Mouse (Mus musculus) lung, postnatal 4 days (tissue): ENCODE data around the gene Ankrd44.
A peak's percentile ranks its signal among the peaks of the same experiment; 100 is the strongest.

Experiments used
- DNase-seq, 2 experiments: peaks; one replicate each; pipeline ENCODE4 v3.0.0; 2021

Ankrd44 gene

DNA sequence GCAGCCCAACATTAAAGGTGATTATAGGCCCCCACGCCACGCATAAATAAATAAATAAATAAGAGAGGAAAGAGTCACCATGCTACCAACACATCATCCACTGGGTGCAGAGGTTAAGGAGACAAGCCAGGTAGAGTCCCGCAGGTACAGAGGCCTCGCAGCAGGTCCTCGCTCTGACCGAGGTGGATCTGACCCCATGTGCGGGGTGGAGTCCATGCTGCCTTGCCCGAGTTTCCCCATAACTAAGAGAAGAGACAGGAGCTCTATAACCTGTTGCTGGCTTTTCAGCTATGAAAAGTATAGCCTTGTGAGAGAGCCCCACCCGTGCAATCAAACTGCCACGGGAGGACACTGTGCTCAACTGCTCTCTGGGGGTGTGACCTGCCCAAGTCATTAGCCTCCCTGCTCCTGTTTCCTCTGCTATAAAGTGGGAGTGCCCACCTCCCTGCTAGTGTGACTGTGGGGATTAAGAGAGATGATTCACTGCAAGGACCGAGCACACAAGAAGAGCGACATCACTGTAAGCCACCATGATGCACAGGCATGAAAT lies 4.1 kb downstream of the Ankrd44 start:
- DNase-seq = no peak

DNA sequence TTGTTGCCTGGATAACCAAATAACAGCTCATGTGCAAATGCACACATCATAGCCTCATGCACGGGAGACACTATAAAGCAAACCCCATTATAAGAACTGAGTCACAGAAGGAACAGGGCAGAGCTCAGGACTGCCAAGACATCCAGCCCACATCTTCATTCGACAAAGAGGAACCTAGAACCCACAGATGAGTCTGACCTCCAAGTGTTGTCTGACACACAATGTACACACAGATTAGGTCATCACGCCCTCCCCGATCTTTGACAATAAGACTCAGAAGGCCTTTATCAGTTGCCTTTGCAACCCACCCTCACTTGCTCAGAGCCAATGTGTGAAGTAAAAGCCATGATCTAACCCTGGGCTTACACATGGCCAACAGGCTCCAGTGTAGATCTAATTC lies 6.1 kb downstream of the Ankrd44 start:
- no peak for DNase-seq

DNA sequence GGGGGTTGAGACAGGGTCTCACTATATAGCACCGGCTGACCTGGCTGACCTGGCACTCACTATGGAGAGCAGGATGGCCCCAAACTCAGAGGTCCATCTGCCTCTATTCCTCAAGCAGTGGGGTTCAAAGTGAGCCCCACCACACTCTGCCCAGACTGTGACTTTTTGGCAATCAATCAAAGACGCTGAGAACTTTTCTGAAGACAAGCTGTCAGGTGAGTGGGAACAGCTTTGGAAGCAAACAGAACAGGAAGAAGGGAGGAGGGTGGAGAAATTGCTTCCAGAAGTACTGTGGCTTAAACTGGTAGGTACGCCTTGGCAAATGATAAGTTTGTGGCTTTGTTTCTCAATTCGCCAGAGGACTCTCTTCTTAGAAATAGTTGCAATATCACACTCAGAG lies 9.7 kb downstream of the Ankrd44 start:
- no peak for DNase-seq

DNA sequence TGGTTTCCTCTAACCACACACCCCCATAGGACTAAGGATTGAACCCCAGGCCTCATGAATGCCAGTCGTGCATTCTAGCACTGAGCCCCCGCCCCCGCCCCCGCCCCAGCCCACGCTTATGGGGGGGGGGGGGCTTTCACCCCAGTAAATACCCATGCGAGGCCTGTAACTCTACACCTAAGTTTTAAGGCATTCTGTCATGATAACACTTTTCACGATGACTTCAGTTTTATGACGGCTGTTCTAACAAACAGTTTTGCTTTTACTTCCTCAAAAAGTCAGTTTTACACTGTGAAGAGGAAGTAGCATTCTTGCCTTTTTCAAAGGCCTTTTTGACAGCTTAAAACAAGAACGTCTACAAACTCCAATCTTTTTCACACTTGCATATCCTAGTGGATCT lies 11.8 kb downstream of the Ankrd44 start:
- no peak for DNase-seq

DNA sequence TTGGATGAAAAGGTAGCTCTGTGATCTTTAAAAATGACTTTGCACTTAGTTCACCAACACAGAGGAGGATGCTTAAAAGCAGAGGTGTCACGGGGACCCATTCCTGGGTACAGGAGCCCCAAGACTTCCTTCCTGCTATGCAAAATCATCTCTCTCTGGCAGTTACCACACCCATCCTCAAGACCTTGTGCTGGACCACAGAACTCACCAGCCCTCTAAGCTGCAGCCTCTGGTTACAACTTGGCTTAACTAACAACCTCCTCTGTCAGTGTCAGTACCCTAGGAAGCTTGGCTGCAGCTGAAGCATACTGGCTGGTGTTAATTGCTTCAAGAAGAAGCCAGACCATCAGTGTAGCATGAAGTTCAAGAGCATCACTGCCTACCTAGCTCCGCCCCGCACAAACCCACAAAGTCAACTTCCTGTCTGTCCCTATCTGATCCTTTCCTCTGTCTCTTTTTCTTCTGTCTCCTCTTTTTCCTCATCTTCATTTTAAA lies 12.8 kb downstream of the Ankrd44 start:
- peak in 1 of 2 experiments; percentile 26 for DNase-seq

DNA sequence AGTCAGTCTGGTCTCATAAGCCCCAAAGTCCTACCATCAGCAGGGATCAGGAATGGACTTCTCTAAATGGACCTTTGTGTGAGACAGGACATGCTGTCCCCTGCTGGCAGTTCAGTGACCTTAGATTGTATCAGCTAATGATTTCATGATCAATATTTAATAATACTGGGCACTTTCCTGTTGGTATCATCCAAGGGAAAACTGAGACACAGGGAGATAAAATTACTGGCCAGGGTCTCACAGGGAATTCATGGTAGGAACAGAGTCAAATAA lies 13.2 kb downstream of the Ankrd44 start:
- no peak for DNase-seq

DNA sequence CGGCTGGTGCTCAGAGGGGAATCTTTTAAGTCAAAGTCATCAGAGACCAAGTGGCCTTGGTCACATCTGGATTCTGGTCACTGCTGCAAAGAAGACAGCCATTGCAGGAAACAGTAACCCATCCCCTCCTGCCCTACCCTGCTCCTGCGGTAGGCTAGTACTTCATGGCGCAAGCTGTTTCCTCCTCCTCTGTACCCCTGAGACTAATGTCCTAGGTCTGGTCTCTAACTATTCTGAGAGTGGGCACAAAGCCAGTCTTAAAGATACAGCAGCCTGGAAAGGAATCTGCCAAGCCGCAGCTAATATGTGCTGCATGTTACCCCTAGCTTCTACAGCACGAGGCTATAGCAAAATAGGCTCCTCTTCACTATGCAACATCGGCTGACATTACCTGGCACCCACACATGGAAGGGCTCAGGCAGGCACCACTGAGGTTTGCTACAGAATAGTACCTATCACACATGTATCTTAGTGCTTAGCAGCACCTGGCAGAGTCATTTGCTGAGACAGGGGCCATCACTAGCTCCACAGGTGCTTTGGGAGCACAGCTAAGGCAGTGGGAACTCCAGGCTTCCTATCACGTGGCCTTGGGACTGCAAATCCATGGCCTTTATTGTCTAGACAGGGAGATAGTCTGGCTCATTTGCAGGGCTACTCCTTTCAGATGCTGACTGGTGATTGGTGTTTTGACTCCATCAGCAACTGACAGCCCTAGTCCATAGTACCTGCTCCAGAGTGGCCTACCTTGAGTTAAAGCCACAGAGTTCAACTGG lies 13.7 kb downstream of the Ankrd44 start:
- DNase-seq = no peak

DNA sequence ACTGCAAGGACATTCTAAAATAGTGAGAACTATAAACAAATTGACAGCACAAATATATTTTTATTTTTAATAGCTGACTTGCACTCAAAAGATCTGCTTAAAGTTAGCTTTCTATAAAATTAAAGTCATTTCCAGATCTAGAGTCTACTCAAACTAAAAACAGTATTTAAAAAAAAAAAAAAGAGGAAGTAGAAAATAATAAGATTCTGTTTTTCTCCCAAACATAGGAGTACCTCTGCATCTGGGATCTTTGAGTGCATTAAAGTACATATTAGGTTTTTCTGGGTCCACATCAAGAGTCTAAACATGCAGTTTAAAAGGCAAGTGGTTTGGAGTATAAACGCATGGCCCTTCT lies 15.0 kb downstream of the Ankrd44 start:
- no peak for DNase-seq

DNA sequence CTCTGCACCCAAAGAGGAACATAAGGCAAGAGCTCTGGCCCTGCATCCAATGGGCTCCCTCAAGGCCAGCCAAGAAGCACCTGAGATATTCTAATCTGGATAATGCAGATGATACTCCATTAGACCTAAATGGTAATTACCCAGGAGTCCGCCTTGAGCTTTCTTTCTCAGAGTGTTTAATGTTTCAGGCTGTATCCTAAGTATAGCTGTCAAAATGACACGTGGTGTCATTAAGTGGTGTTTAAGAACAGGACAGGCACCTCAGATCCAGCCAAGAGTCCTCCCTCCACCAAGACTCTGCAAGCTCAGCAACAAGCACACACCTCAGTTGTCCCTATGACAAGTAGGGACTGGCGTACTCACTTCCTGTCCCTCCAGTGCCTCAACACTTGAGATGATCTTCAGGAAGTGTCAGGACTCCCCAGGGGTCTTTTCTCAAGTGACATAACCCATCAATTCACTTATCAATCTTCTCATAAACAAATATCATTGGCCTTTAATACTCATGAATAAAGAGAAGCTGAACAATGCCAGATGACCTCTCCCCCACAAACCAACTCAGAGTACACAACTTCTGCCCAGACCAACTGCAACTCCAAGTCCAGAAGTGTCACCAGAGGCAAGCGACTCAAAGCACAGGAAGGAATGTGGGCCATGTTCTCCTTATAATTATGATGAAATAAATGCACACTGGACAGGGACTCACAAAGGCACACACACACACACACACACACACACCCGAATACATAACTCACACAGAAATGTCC lies 15.5 kb downstream of the Ankrd44 start:
- no peak for DNase-seq

DNA sequence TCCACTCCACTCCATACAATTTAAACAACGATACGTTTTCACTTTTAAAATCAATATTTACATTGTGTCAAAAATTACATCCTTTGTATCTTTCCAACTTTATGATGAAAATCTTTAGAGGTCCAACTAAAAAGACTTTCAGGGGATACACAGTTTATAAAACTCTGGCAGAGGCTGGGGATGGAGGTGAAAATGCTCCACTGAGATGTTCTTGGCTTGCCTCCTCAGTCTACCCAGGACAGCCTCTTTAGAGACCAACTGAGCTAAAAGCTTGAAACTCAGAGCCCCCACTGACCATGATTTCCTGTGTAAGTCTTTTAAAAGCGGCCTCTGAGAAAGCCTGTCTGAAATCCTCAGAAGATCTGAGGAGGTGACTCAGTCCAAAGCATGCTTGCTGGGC lies 17.4 kb downstream of the Ankrd44 start:
- DNase-seq = no peak

DNA sequence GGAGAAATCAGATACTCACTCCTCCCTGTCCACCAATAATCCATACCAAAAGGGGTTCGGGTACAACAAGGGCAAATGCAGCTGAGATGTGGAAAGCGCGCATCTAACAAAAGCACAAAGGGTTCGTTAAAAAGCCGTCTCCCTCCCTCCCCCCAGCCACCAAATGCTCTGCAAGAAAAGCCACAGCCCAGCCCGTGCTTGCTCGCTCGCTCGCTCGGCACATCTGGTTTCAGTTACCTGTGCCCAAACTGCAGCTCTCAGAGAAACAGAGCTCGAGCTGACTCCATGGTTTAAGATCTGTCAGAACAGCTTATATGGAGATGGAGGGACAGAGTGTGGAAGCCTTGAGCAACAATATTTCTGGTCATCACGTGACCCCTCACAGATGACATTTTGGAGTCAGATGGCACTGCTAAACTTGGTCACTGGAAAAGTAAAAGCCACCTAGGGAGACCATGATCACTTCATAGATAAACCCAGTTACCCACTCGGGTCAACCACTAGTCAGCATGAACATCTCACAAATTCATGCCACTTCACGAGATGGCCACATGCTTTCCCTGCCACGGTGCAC lies 19.0 kb downstream of the Ankrd44 start:
- no peak for DNase-seq

DNA sequence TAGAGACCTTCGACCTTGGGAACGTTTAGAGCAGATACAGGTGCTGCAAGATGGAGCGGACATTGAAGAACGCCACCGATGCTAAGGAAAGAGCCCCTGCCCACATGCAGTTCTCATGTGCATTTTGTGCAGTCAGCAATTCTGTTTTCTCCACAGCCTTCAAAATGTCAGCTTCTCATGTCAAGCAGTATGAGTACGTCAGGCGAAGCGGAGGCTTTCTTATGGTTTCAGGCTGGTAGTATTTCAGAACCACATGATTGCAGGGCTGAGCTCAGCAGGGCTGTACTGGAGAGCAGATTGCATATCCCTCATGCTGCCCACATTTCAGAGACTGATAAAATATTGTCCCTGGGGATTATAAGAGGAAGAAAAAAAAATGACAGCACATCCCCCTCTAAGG lies 19.9 kb downstream of the Ankrd44 start:
- DNase-seq = no peak

DNA sequence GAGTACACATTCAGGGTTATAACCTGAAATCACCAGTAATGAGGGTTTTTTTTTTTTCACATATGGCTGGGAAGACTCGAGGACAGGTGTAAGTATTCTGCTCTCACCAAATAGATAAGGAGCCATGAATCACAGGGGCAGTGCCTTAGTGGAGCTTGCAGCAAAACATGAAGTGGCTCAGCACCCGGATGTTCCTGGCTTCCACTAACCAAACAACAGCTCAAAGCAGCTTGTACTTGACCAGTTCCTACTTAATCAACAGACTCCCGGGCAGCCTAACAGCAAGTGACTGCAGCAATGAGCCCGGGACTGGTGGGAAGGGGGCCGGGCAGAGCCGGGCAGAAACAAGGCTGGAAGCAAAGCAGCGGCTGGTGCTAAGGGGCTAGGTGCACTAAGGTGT lies 20.6 kb downstream of the Ankrd44 start:
- DNase-seq = peak in 1 of 2 experiments; percentile 56

DNA sequence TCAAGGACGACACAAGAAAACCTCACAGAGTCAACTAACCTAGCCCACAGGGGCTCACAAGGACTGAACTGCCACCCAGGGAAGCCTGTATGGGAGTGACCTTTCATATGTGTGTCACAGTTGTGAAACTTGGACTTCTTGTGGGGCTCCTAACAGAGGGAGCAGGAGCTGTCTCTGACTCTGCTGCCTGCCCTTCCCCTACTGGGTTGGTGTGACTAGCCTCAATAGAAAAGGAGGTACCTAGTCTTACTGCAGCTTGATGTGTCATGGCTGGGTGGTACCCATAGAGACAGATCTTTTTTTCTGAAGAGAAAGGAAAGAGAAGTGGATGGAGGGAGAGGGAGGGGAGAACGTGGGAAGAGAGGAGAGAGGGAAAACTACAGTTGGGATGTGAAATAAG lies 22.0 kb downstream of the Ankrd44 start:
- no peak for DNase-seq

DNA sequence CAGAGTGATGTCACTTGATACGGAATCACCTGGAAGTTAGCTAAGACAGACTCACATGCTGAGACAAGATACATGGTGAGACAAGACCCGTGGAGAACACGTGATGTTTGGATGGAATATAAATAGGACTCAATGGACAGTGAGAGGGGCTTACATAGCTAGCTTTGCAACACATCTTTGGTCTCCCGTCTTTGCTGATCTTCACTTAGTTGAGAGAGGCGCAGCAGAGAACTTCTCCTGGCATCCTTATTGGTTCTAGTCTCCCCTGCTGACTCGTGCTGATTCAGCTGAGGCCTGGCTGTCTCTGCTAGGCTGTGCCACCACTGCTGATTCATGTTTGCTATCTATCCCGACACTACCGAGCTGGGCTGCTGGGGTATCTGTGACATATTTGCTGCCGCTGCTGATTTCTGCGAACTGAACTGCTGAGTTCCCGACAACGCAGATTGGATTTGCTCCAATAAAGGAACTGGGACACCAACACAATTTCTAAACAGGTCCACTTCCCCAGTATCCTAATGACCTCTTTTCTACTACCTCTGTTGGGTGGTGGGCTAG lies 23.4 kb downstream of the Ankrd44 start:
- DNase-seq = no peak

DNA sequence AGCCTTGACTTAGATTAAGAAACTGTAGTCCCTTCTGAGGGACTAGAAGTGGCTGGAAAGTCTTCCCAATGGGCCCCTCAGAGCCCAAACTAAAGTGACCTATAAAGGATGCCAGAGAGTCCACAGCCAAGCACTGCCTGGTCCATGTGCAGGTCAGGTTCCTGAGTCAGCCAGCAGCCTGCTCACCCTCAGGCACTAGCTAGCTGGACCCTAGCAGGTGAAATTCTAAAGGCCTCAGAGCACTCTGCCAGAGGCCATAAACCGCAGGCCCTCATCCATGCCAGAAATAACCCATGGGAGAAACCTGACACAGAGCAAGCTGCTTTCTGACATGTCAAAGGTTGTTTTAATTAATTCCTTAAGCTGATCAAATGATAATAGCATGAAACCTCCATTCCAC lies 25.1 kb downstream of the Ankrd44 start:
- DNase-seq = no peak

DNA sequence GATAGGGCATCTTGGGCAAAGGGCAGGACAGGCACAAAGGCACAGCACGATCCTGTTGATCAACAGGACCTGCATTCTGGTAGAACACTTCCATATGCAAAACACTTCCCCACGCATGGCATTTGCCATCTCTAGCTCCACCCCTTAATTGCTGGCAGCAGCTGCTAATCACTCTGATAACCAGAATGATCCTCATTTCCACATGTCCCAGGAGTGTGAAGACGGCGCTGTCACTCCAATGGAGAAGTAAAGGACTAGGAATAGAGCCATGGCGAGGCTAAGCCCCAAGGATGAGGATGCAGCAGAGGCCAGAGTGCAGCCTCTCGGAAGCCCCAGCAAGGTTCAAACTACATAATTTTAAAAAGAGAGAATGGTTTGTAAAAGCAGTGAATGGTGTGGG lies 26.9 kb downstream of the Ankrd44 start:
- DNase-seq = no peak

DNA sequence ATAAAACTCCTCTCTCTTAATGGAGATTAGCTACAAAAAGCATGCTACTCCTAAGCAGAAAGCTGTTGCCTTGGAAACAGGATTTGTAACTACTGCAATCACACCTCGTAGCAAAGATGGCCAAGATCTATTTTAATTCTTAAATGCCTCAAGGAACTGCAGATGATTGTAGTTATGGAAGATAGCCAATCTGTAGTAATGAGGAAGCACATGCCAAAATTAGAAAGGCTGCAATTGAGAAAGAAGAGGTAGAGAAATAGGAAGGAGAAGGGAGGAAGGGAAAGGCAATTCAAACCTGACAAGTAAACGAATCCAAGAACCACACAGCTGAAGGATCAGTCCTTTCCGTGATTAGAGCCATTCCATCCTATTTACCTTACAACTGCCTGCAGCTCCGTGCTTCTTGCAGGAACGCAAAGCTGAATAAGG lies 27.5 kb downstream of the Ankrd44 start:
- no peak for DNase-seq

DNA sequence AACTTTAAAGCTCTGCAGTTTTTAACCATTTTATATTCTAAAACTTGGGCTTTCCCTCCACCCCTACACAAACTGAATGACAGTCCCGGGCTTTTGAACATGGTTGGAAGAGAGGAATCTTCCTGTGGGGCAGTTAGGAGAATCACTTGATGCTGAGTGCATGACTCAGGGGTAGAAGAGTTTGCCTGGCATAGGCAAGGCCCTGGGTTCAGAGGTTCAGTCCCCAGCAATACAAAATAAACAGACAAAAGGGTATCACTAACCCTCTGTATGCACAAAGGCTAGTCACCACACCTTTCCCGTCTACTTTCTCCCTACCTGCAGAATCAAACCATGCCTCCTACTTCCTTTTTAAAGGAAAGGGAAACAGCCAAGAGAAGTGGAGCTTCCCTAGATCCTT lies 28.5 kb downstream of the Ankrd44 start:
- DNase-seq = no peak

DNA sequence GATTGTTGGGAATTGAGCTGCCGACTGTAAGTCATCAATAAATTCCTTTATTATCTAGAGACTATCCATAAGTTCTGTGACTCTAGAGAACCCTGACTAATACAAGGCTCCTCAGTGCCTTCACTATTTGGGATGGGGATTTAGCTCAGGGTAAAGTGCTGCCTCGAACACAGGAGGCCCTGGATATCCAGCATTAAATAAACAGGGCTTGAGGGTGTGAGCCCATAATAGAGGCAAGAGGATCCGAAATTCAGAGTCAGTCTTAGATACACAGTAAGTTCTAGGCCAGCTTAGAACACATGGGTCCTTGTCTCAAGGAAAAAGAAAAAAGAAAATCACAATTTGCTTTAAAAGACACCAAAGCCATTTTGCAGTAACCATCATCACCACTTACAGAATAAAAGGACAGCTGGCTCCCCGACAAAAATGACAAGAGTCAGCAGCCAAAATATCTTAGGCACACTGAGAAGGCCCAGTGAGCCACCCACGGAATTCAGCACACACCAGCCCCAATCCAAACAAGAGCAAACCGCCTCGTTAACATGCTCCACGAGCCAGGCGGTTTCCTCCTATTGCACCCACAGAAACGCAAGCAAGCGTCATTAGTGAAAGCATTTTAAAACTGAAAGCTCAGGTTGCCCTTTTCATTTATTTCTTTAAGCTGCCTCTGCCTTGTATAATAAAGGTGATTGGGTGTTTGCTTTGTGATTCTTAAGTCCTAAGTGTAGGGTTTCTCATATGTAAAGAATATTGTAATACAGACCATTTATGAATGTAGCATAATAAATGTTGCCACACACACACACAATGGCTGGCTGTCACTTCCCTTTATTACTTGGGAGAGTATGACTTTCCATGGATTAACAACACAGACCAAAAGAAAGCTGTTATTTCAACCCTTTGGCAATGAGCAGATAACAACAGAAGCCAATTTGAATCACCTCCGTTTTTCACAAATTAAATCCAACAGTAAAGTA lies 29.8 kb downstream of the Ankrd44 start:
- DNase-seq = peak; percentile 61 to 78

DNA sequence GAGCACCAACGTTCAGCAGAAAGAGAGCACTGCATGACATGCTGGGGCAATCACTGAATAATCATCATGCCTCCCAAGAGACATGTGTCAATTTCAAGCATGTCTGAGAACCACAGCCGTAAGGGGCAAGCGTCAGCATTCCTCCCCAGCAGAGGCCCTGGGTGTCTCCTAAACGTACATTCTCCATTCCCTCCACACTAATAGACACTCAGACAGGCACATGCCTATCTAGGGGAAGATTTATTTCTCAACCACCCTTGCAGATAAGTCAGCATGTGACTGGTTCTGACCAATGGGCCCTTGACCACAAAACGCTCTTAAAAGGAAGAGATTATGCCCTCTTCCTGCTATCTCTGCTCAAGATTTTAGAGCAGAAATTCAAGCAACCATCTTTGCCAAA lies 37.7 kb downstream of the Ankrd44 start:
- DNase-seq = no peak

DNA sequence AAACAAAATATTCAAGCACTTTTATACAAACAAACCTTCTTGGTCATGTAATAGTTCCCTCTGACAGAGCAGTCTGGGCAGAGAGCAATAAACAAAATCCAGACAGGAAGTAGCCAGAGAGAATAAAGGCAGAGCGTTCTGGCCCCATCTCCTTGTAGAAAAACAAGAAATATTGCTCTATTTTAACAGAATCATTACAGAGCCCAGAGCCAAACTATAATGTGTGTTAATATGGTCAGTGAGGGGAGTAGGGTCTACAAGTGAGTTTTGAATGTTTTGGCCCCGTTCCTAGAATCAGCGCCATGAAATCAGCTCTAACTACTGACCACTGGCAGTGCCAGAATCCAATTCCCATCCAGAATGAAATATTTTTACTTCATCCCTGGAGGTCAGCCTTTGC lies 38.3 kb downstream of the Ankrd44 start:
- DNase-seq = no peak
